Mouse (Mus musculus): ENCODE measurements at regions not wholly inside any gene's neighbourhood (a gene's known extent, or its start where the extent isn't known, plus 50 kb on each side); places are given as distances from the start of the nearest gene placed in this dataset.

GRCm38 (mm10) chr3:141051685-141052084 lies 160.5 kb downstream of the Pdha2 start:
- TF ChIP-seq EP300 (IDR thresholded peaks at IDR 0.05; ENCODE audit: low read depth) = no peak
- TF ChIP-seq CTCF (IDR thresholded peaks at IDR 0.05; ENCODE audit: low read depth) = no peak
